Mouse (Mus musculus): ENCODE measurements around the gene Tgfbr1.
A peak's percentile ranks its signal among the peaks of the same experiment; 100 is the strongest.
"Not testable (repeated sequence)": the region's sequence is repeated elsewhere in the genome, so short reads cannot be mapped to it uniquely, and the experiment has no call there.

Tgfbr1 gene

DNA sequence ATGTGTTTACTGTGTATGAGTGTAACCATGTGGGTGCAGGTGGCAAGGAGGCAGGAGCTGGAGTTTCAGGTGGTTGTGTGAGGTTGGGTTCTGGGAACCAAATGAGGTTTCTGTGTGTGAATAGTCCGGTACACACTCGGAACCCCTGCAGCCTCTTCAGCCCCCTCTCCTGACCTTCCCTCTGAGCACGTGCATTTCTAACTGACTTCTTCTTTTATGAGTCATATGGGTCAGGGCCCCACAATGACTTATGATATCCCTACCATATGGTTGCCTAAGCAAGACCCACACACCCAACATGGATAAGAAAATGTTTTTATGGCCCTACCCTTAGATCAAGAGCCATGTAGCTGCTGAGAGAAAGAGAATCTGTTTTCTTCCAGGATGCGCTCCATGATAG lies 6.0 kb upstream of the Tgfbr1 start:
- no peak for DNase-seq (ENCODE audit: low read depth, low spot score)

DNA sequence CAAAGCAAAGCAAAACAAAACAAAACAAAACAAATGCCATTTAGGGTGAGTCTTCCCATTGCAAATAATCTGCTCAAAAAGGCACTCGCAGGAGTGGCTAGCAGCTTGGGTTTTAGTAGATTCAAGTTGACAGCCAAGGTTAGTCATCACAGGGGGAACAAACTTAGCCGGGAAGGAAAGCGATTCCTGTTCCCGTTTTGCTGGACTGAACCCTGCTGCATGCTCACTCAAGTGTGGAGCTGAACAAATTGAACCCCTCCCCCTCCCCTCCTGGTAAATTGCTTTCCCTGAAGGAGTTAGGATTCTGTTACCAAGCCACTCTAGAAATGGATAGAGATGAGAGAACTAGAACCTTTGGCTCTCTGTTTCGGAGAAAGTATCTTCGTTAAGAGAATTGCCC lies 3.3 kb upstream of the Tgfbr1 start:
- peak; percentile 40 for DNase-seq (ENCODE audit: low read depth, low spot score)

DNA sequence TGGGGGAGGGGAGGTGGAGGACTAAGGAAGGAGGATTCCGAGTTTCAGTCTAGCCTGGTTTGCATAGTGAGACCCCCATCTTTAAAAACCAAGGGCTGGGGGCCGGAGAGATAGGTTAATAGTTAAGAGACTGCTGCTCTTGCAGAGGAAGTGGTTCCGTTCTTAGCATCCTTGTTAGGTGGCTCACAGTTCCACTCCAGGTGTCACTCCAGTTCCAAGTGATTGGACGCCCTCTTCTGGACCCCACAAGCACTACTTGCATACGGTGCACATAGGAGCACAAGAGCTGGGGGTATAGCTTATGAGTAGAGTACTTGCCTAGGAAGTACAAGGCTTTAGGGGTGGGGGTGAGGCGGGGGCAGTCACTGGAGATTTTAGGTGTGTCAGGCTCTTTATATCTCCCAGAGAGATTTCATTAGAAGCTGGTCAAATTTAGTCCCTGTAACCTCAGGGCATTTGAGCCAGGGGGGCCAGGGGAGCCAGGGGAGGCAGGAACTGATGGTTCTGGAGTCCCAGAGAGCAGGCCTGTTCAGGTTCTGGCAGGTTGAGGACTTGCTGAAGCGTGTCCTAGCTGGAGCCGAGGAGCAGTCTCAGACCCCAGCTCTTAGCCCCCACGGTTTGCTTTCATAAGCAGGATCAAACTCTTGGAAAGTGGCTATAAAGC lies 1.5 kb upstream of the Tgfbr1 start:
- DNase-seq (ENCODE audit: low read depth, low spot score), result peak; percentile 83

DNA sequence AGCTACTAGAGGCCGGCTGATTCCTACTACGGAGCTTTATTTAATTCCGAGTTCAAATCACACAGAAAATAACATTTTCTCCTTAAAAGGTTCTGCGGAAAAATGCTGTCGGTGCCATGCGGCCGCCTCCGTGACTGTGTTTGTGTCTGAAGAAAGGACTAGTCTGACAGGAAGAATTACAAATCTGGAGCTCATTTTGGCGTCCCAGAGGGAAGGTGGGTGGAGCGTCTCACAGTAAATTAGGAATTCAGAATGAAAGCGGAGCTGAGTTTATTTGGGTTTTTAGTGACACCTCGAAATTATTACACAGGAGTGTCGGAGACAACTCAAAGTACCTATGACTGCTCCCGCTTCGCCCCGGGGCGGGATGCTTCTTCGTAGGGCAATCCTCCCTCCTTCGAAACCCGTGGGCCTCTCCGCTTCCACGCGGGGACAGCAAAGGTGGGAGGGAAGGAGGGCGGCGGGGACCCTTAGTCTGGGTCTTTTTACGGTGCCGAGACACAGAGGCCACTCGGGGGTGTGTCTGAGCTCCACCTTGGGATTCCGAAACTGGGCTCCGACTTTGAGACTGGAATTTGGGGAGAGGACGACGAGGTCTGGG lies 861 bp upstream of the Tgfbr1 start:
- DNase-seq (ENCODE audit: low read depth, low spot score), result peak; percentile 92

DNA sequence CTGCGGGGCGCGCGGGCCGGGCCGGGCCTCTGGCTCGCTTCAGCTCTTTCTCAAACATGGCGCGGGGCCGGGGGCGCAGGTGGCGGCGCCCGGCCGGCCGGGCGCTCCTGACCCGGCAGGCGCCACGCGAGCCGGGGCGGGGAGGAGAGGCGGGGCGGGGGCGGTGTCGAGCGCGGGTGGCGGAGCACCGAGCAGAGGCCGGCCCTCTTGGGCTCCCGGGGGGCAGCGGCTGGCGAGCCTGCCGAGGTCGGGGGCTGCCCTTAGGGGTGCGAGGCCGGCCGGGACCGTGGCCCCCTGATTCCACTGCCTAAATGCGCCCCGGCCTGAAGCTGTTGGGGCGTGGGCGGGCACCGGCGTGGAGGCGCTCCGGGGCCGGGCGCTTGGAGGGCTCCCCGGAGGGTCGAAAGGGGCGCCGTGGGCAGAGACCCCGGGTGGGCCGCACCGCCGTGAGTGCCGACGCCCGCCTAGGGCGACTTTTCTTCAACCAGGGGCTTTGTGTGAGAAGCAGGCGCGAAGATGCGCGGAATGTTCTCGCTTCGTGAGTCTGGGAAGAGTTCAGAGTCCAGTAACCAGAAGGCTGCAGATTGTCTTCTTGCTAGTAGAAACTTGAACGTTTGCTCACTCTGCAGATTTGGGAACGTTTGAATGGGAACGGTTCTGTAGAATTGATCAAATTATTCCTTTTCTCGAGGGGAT lies 542 bp downstream of the Tgfbr1 start:
- DNase-seq (ENCODE audit: low read depth, low spot score), result peak; percentile 38

DNA sequence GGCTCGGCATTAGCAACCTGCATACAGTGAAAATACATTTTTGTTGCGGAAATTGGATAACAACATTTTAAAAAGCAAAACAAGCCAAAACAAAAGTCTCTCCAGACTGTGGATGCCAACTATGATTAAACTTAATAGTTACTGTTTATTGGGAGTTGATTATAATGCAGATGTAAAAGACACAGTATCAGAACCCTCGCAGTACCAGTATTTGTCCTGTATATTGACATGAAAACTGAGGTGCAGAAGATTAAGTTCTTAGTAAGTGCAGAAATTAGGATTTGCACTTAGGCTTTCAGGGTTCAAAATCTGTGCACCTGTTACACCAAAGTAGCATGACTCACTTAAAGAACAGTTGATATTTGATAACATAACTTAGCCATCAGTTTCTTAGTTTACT lies 1.3 kb downstream of the Tgfbr1 start:
- no peak for DNase-seq (ENCODE audit: low read depth, low spot score)

DNA sequence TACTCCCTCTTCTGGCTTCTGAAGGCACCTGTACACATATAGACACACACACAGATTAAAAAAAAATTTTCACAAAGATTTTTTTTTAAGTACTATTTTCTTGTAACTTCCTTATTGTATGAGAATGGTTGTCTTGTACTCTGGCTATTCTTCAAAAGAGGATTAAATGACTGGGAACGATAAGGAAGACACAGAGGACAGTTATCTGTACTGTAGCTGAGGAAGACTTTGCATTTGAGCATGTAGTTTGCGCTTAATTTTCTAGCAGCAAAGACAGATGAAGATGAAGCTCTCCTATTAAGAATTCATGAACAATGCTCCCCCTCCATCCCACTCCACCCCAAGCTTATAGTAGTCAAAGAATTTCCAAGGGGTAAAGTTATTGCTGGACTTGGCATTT lies 9.6 kb downstream of the Tgfbr1 start:
- DNase-seq (ENCODE audit: low read depth, low spot score), result no peak

DNA sequence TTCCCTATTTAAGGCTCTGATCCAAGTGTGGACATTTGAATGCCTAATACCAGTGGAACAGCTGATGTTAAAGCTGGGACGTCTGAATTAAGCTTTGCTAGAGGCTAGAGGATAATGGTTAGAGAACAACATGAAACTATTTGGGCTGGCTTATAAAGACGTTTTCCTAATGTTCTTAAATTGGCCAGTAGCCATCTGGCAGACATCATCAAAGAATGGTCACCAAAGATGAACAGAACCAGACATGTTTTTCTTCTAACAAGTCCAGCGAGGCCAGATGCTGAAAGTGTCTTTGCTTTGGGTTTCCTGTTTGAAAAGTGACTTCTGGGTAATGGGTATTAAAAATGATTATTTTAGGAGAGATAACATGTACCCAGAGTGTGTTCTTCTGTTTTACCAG lies 10.1 kb downstream of the Tgfbr1 start:
- DNase-seq (ENCODE audit: low read depth, low spot score), result no peak

DNA sequence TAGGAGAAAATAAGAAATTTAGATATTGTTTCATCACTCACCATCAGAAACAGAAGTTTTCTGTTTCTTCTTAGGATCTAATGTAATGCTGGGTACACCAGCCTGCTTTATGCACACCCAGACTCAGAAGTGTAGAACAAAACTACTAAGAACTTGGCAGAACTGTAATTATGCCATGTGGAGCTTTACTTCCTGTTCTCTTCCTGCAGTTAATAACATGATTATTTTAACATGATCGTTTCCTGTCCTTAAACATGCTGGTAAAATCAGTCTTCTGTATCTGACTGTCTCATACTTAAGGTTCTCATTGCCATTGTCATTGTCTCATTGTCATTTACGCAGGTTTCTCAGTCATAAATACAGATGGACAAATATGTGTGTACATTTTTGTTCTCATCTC lies 15.7 kb downstream of the Tgfbr1 start:
- no peak for DNase-seq (ENCODE audit: low read depth, low spot score)

DNA sequence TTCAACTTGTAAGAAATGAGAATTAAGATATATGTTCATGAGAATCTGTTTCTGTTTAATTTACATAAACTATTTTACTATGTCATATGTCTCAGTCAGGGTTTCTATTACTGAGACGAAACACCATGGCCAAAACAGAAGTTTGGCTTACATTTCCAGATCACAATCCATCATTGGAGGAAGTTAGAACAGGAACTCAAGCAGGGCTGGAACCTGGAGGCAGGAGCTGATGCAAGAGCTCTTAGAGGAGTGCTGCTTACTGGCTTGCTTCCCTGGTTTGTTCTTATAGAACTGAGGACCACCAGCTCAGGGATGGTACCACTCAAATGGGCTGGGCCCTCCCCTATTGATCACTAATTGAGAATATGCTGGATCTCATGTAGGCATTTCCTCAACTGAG lies 25.7 kb downstream of the Tgfbr1 start:
- no peak for DNase-seq (ENCODE audit: low read depth, low spot score)

DNA sequence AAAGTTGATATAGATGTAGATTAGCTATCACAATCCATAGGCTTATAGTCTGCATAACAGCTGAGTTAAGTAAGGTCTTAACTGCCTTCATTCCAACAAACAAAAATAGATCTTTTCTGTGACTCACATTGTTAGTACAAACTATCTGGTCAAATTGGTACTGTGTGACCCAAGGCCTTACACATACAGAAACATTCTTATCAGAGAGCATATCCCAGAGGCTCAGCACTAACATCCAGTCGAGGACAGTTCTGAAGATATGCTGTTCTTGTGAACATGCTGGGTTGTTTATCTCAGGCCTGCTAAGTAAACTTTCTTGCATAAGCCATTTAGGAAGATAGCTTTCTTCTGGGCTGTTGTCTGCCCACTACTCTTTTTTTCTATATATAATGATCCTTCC lies 29.4 kb downstream of the Tgfbr1 start:
- no peak for DNase-seq (ENCODE audit: low read depth, low spot score)

DNA sequence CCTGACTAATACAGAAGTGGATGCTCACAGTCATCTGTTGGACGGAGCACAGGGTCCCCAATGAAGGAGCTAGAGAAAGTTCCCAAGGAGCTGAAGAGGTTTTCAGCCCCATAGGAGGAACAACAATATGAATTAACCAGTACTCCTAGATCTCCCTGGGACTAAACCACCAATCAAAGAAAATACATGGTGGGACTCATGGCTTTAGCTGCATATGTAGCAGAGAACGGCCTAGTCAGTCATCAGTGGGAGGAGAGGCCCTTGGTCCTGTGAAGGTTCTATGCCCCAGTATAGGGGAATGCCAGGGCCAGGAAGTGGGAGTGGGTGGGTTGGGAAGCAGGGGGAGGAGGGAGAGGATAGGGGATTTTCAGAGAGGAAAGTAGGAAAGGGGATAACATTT lies 38.9 kb downstream of the Tgfbr1 start:
- not testable (repeated sequence) for DNase-seq (ENCODE audit: low read depth, low spot score)

DNA sequence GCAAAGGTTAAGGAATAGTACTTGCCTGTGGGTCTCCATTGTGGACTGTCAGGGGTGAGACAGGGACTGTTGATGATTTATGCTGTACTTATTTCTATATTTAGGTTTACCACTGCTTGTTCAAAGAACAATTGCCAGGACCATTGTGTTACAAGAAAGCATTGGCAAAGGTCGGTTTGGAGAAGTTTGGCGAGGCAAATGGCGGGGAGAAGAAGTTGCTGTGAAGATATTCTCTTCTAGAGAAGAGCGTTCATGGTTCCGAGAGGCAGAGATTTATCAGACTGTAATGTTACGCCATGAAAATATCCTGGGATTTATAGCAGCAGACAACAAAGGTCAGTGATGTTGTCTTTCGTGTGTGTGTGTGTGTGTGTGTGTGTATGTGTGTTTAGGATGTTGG lies 43.2 kb downstream of the Tgfbr1 start:
- no peak for DNase-seq (ENCODE audit: low read depth, low spot score)

DNA sequence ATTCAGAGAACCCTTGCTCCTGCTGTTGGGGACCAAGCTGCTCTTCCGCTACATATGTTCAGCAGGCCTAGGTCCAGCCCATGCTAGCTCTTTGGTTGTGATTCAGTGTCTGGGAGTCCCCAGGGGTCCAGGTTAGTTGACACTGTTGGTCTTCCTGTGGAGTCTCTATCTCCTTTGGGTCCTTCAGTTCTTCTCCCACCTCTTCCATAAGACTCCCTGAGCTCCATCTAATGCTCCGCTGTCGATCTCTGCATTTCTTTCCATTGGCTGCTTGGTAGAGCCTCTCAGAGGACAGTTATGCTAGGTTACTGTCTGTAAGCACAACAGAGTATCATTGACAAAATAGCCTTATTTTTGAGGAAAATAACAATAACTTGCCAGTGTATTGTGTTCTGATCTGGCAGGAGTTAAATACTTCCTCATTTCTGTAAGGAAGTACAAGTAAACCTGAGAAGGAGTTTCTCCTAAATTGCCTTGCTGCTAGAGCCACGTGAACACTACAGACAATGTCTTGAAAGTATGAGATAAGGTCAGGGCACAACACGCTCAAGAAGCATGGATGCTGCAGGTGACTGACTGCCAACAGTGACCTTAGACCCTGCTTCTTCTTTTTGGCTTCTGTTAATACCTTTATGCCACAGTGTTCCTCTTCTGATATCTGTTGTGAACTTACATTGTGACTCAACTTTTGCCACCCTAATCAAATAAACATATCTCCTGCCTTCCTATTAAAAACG lies 45.1 kb downstream of the Tgfbr1 start:
- DNase-seq (ENCODE audit: low read depth, low spot score), result no peak

DNA sequence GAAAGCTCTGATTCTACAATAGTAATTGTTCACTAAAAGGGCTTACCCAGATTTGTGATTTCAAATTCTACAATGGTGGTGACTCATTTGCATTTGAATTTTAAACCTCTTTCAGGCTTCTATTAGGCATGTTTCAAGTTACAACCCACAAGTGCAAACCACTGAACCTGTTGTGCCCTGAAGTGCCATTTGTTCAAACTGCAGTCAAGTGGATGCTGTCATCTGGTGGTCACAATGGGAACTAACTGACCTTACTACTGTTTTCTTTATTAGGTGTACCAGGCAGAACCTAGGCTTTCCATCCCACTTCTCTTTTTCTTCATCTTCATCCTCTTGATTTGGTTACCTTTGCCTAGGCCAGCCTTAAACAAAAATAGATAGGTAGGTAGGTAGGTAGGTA lies 46.8 kb downstream of the Tgfbr1 start:
- DNase-seq (ENCODE audit: low read depth, low spot score), result peak; percentile 63

DNA sequence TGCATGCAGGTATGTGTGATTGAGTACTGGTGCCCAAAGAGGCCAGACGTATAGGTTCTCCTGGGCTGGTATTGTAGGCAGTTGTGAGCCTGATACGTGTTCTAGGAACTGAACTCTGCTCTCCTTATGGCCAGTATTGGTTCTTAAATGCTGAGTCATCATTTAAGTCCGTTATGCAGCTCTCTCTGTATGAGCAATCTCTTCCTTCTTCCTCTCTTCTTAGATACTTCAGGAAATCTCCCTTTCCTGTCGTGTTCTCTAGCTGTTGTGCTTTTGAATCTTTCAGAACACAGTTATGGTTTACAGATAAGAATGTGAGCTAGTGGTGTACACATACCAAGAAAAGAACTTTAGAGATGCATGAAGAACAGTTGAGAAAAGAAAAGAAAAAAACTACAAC lies 47.3 kb downstream of the Tgfbr1 start:
- no peak for DNase-seq (ENCODE audit: low read depth, low spot score)

DNA sequence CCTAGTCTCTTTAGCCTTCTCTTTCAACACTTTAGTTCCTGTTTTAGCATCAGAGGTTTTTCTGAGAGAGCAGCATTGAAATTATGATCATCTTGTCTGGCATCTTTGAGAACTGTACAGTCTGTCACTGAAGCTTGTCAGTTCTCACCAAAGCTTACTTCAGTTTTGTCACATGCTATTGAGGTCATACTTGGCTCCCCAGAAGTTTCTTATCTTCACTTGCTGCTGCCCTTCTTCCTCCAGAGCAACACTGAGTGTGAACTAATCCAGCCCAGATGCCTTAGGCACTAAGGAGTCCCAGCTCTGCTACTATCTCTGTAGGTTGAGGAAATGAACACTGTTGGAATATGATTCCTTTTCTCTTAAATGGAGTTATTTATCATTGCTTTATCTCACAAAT lies 49.2 kb downstream of the Tgfbr1 start:
- DNase-seq (ENCODE audit: low read depth, low spot score), result no peak

DNA sequence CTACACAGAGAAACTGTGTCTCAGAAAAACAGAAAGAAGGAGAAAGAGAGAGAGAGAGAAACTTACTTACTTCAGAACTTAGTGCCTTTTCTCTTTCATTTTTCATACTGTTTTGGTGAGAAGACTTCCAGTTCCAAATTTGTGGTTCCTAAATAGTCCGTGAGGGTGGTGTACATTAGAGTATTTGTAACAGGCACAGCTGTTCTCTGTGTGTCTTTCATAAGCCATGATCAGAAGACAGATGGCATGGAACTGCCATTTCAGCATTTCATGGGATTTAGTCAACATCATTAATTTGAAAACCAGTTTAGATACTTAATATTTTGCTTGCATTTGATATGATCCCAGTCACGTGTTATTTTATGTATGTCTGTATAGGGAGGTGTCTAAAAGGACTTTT lies 51.5 kb downstream of the Tgfbr1 start:
- peak; percentile 47 for DNase-seq (ENCODE audit: low read depth, low spot score)

DNA sequence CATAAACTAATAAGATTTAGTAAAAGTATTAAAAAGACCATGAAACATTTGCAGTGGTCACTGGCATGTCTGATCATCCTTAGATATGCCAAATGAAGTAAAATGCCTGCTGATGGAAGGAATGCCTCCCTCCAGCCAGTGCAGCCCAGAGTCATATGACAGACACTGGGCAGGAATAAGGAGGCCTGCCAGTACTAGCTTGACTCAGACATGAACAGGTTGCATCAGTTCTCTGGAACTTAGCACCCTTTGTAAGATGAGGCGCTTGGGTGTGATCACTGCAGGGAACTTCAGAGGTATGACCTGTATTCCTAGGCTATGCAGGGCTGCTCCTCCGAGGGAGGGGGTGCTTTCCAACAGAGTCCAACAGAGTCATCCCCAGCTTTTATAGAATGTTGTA lies 54.1 kb downstream of the Tgfbr1 start:
- DNase-seq (ENCODE audit: low read depth, low spot score), result no peak

DNA sequence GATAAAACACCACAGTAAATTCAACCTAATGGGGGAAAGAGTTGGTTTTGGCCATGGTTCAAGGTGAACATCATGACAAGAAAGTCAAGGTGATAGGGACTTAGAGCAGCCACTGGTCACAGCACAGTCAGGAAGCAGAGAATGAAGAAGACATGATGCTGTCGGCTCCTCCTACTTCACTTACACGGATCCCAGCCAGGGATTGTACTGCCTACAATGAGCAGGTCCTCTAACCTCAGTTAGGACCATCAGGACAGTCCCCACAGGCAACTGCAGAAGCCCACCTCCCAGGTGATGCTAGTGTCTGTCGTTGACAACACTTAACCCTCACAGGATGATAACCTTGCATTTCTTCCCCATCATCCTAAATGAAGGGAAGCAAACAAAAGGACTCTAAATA lies 64.8 kb downstream of the Tgfbr1 start:
- DNase-seq (ENCODE audit: low read depth, low spot score), result no peak

DNA sequence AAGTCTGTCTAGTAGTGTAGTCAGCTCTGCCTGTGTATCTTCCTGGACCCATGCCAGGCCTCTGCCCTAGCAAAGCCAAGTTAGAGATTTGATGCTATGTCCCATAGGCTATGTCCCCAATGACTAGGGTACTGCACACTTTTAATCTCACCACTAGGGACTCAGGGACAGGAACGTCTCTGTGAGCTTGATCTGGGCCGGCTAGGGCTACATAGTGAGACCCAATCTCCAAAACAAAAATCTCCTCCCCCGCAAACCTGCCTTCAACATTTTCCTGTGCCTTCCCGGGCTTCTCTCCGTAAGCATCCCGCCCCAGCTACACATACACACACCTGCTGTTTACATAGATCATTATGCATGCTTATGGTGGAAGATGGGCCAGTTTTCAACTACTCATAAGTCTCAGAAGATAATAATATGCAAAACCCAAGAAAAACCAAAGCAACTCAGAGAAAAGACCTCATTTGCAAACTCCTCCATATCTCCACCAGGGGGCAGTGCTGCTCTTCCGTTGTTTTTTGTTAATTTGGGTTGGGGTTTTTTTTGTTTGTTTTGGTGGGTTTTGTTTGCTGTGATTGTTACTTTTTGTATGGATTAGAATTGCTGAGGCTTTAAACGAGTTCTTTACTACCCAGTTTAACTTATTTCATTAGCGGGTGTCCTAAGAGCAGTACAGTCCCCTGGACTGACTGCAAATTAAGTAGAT lies 66.4 kb downstream of the Tgfbr1 start:
- peak; percentile 40 for DNase-seq (ENCODE audit: low read depth, low spot score)

DNA sequence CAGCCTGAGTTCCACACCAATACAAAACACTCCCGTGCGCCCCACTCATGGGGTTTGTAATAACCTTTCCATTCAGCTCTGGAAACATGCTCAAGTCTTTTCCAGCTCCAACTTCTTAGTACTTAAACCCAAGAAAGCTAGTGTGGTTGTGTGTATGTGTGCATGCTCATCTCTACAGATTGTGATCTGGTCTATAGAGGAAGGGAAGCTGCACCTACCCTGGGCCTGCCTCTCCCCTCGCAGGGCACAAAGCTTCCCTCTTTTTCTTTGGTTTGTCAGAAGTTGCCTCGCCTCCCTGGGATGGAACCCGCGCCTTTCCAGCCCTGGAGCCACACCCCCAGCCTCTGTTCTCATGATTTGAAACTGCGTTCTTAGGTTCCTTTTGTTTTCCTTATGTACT lies 67.2 kb downstream of the Tgfbr1 start:
- DNase-seq (ENCODE audit: low read depth, low spot score), result no peak
